Mouse (Mus musculus): Measurements from ENCODE around the gene Lamtor4.
A peak's percentile ranks its signal among the peaks of the same experiment; 100 is the strongest.
"Not testable (repeated sequence)": the region's sequence is repeated elsewhere in the genome, so short reads cannot be mapped to it uniquely, and the experiment has no call there.

The Lamtor4 gene

DNA sequence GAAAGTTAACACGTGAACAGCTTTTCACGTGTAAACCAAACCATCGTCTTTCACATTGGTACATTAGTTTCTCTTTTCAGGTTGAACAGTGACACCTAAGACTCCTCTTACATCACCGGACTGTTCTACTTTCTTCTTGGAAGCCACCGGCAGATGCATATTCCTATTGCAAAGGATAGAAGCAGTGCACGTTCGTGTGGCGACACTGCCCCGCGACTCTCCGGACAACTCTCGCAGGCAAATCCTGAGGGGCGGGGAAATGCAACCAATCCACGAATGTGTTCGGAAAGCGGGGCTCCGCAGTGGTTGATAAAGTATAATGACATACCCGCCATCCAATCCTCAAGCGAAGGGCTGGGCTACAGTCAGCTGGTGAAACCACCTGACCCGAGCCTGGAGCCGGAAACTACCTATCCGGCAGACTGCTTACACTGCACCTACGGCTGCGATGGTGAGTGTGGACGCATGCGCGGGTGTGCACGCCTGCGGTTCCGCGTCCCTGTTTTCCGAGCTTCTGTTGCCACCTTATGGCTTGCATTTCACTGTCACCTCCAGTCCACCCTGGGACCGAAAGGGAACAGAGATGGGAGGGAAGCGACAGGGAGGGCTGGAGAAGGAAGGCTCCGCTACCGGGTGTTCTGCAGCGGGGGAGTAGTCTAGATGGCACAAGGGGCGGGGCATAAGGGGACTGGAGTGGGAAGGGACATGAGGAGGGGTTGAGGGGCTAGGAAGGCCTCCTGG is at the start of gene Lamtor4:
Gene Lamtor4, plus strand, starts transcription at position 130 of the 741 bp plus-strand sequence.
- peak; percentile 89 for DNase-seq (ENCODE audit: low read depth)

DNA sequence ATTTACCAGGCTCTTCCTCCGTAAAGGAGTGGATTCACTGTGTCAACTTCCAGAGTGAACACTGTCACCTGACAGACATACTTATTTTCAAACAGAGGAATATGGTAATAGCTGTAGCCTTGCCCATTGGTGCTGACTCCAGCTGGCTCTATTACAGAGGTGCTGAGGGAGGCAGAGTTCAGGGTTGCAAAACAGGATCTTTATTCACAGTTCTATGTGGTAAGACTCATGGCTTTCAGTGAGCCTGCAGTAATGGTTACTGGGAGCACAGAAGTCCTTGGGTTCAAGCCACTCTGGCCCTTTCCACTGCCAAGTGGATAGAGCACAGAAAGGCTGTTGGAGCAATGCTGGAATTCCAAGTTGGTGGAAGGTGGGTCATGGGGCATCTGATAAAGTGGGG is 48.0 kb upstream of the Lamtor4 start:
- no peak for DNase-seq (ENCODE audit: low read depth)

DNA sequence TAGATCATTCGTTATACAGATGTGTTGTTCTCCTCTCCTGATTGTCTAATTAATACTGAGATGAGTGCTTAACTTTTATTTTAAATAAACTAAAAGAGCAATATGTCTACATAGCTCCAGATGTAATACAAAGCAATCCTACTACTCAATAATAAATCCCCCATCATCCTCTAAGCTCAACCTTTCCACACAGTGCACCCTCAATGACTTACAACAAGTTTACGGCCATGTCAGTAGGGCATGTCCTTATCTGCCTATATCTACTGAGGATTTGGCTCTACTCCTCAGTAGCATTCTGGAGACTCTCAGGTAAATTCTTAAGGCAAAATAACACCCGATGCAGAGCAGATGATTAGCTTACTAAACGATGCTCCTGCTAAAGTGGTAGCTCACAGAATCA is 47.4 kb upstream of the Lamtor4 start:
- DNase-seq (ENCODE audit: low read depth): no peak

DNA sequence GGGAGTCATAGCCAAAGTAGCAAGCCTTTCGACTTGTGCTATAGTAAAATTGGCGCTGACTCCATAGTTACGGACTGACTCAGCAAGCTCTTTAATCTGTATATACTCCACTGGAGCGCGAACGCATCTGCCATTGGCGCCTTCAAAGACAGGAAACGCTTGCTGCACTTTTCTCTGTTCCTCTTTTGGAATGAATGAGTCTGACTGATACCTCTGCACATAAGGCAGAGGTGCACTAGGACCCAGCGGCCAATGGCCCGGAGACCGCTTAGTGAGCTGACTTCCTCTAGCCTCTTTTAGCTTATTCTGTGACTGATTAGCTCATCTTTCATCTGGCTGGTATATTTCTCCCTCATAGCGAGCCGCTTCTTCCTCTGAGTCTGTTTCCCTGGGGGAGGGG is 38.6 kb upstream of the Lamtor4 start:
- DNase-seq (ENCODE audit: low read depth): not testable (repeated sequence)

DNA sequence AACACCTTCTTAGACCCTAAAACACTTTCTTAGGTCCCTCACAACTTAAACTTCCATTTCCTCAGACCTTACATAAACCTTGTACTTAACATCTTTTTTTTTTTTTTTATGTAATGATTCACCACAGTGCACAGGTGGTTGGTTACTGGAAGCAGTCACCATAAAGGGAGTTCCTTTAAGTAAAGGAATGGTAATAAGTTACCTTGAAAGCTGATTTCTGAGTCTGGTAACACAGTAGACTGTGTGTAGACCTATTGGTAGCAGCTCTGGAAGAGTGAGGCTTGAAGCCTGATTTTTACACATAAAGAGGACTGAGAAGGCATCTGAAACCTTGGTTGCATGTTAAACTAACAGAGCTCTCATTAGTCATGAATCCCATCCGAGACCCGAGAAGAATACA is 35.4 kb upstream of the Lamtor4 start:
- no peak for DNase-seq (ENCODE audit: low read depth)

DNA sequence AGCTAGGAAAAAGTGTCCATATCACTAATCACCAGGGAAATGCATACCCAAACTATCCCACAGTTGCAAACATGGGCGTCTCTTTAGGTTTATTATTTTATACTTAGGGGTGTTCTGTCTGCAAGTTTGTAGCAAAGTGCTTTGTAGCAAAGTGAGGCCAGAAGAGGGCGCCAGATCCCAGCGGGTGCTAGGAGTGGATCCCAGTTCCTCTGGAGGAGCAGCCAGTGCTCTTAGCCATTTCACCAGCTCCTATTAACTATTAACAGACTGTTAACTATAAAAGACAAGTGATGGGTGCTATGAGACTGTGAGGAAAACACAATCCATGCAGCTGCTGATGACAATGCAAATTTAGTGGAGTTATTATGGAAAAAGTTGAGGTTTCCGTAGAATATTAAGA is 33.2 kb upstream of the Lamtor4 start:
- DNase-seq (ENCODE audit: low read depth): peak; percentile 91

DNA sequence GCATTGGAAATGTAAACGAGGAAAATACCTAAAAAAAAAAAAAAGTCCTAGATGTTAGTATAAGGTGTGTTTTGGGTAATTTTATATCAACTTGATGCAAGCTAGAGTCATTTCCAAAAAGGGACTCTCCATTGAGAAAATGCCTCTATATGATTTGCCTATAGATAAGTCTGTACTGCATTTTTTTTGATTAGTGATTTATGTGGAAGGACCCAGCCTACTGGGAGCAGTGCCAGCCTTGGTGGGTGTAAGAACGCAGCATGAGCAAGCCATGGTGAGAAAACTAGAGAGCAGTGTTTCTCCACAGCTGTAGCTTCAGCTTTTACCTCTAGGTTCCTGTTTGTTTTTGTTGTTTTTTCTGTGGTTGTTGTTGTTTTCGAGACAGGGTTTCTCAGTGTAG is 32.0 kb upstream of the Lamtor4 start:
- DNase-seq (ENCODE audit: low read depth): no peak

DNA sequence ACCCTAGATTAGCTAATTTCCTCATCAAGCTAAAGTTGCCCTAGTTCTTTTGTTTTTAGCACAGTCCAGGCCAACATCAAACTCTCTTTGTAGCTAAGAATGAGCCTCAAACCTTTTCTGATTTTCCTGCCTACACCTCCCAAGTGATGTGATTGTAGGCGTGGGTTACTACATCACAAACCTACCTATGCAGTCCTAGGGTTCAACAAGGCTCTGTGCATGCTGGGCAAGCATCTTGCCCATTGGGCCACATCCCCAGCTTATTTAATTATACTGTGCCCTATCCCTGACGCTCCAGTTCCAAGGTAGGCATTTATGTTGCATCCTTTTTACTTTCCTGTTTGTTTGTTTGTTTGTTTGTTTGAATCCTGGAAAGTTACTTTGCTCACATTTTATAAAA is 29.6 kb upstream of the Lamtor4 start, which contains the start of gene Nxpe5:
Gene Nxpe5, plus strand, starts transcription at position 199 of the 400 bp plus-strand sequence.
- no peak for DNase-seq (ENCODE audit: low read depth)

DNA sequence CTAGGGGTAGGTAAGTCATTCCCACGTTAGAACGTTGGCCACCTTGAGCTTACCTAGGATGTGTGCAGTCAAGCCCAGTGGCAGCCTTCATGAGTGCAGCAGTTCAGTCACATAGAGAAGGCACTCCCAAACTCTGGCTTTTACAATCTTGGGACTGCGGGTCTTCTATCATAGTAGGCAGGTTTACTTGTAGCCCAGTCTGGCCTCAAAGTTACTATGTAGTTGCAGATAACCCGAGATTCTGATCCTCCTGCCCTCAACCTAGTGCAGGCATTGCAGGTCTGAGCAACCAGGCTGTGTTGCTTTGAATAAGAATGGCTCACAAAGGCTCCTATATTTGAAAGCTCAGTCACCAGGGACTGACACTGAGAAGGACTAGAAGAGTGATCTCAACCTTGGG is 28.8 kb upstream of the Lamtor4 start:
- no peak for DNase-seq (ENCODE audit: low read depth)

DNA sequence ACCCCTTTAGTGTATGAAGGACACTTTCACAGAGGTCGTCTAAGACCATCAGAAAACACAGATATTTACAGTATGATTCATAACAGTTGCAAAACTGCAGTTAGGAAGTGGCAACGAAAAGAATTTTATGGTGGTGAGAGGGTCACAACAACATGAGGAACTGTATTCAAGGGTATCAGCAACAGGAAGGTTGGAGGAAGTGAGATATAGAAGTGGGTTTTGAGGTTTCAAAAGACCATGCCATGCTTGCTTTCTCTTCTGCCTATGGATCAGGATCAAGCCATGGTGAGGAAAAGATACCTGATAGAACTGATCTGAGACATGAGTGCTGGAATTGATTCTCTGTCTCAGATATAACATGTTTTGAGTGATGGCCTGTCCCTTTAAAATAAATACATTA is 27.9 kb upstream of the Lamtor4 start:
- DNase-seq (ENCODE audit: low read depth): peak; percentile 71

DNA sequence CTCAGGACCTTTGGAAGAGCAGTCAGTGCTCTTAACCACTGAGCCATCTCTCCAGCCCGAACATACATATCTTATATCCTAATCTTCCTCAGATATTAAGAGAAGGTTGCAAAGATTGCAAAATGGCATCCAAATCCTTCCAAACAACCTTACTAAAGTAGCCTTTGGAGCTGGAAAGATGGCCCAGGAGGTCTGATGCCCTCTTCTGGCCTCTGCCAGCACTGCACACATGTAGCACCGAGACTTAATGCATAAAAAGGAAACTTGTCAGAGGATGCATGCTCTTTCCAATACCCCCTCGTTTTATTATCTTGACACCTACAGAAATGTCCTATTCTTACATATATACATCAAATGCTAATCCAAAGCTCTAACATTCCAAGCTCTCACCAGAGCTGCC is 27.3 kb upstream of the Lamtor4 start:
- DNase-seq (ENCODE audit: low read depth): peak; percentile 44

DNA sequence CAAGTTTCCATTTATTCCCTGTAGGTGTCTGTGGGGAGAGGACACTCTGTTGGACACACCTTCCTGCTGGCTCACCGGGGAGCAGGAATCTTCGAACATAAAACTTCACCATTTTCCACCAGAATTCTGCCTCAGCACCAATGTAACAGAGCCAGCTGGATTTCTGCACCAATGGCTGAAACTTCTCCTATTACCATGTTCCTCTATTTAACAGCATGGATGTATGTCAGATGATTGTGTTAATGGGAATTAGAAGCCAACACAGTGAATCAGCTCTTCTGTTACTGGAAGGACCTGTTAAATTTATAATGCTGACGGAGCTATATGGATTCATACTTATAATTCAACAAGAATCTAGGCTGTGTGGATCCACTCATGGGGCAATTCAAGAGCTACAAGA is 25.8 kb upstream of the Lamtor4 start:
- no peak for DNase-seq (ENCODE audit: low read depth)

DNA sequence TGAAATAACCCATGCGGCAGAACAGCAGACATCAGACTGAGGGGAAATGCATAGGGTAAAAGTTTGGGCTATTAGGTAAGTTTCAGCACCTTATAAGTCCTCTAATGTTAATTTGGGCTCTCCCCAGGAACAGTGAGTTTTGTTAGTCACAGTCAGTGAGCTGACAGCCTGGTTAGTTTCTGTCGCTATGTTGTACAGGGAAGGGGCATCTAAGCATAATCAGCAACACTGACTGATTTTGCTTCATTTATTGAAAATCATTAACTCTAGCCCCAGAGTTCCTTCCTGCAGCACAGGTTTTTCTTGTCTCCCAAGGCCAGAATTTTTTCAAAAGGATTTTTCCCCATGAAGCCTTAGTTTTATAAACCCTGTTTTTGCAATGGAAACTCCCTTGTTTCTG is 21.5 kb upstream of the Lamtor4 start:
- no peak for DNase-seq (ENCODE audit: low read depth)

DNA sequence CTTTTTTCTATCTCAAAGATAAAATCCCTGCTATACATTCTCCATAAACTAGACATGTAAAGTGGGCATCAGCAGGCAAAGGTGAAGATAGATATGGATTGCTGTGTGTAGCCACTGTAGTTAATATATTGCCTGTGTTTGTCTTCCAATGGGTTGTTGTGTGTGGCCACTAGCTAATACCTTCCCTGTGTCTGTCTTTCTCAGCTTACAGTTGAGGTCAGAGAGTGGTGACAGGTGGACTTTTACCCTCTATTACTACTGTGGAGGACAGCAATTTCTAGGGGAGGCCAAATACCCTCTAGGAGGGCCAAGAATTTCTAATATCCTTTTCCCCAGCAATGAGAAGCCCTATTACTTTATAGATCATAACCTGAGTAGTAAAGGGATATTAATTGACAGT is 21.1 kb upstream of the Lamtor4 start:
- no peak for DNase-seq (ENCODE audit: low read depth)

DNA sequence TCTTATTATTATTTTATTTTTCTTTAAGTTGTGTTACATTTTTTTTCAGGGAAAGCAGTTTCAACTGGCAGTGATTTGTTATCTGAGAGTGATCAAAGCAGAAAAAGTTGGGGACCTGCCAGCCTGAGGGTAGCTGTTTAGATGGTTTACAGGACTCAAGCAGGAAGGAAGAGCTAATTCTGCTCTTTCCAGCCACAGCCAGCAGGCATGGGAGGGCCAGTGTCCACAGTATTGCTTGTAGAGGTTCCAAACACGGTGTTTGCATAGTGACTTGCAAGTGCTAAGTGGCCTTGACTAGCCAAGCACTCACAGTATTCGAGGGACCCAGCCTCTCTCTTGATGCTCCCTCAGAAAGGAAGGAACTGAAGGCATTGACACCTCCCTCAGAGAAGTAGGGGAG is 13.8 kb upstream of the Lamtor4 start:
- no peak for DNase-seq (ENCODE audit: low read depth)

DNA sequence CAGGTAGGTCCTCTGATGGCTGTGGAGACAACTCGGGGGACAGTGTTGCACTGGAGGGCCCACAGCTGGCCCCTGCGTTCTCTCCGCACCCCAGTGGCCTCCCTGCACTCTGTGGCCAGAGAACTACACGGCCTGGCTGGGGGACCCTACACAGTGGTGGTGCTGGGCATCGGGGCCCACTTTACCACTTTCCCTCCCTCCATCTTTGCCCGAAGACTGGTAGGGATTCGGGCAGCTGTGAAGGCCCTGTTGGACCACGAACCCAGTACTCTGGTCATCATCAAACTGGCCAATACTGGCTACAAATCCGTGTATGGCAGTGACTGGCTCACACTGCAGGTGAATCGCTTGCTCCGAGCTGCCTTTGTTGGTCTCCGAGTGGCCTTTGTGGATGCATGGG is 4.1 kb upstream of the Lamtor4 start:
- DNase-seq (ENCODE audit: low read depth): no peak

DNA sequence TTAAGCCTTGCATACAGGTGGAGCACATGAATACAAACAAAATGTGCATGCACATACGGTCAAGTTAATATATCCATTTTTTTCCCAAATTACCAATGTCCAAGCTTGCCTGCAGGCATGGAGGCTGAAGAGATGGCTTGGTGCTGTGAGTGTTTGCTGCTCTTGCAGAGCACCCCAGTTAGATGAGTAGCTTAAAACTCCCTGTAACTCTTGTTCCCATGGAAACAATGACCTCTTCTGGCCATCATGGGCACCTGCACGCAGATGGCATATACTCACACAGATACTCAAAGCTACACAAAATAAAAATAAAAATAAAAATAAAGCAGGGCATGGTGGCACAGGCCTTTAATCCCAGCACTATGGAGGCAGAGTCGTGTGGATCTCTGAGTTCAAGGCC is 2.2 kb upstream of the Lamtor4 start:
- DNase-seq (ENCODE audit: low read depth): no peak

DNA sequence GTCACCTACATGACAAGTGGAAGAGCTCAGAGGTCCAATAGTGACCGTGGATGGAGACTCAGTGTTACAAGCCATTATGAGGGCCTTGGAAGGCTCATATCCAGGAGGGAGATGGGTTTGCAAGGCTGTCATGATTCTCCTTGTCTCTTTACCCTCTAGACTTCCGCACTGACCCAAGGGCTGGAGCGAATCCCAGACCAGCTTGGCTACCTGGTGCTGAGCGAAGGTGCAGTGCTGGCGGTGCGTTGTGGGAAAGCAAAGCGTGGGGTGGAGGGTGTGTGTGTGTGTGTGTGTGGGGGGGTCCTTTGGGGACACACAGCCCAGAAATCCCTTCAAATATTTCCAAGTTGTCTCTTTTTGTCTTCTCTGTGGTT is 799 bp downstream of the Lamtor4 start:
- no peak for DNase-seq (ENCODE audit: low read depth)

DNA sequence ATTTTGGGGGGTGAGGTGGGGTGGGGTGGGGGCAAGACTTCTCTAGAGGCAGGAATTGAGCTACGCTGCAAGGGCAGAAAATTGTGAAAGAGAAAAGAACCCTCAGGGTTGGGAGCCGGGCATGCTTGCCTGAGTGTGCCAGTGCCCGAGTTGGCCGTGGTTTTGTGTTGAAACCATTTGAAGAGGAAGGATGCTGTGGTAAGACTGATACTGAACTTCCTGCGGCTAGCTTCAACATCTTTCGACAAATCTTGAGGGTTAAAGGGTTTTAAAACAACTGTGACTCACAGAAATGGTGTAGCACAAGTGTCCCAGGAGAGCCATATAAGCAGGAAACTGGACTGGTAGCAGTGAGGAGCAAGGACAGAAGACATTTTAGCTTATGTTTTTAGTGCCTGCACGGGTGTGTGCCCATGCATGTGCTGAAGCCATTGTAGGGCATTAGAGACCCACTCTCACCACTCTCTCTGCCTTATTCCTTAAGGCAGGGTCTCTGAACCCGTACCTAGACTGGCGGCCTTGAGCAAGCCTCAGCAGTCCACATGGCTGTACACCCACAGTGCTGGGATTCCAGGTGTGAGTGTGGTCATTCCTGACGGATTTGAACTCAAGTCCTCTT is 1.8 kb downstream of the Lamtor4 start:
- DNase-seq (ENCODE audit: low read depth): peak; percentile 60

DNA sequence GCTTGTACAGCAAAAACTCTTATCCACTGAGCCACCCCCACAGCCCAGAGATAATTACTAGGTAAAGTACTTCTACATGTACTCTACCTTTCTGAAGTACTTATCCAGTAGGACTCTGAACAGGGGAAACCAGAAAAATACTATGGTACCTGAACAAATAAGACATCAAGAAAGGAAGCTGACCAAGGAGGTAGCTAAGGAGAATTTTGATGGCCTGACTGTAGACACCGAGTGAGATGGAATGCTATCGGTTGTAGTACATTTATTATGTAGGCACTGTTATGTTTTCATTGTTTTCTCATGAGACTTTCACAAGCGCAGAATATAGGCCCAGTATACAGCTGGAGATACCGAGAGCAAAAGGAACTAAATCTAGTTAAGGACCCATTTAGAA is 2.3 kb downstream of the Lamtor4 start:
- no peak for DNase-seq (ENCODE audit: low read depth)

DNA sequence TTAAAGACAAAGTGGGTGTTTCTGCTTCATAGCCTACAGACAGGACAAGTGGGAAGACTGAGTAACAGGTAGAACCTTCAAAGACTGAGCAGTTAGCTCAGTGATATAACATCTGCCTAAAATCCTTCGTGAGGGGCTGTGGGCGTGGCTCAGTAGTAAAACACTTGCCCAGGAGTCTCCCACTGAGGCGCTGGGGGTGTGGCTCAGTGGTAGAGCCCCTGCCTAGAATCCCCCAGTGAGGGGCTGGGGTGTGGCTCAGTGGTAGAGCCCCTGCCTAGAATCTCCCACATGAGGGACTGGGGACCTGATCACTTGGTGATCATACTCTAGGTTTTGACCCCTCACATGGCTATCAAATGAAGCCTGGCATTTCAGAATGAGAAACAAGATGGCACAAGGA is 2.8 kb downstream of the Lamtor4 start:
- DNase-seq (ENCODE audit: low read depth): no peak

DNA sequence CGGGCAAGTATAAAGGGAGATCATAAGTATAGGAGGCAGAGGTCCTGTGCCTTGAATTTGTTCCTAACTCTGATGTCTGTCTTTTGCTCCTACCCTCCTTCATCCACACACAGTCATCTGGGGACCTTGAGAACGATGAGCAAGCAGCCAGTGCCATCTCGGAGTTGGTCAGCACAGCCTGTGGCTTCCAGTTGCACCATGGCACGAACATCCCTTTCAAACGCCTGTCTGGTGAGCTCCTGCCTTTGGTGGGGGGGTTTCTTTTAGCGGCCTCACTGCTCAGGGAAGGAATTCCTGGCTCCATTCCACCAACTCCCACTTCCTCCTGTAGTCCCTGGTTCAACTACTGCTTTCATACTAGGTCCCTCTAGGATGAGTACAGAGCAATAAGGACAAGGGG is 3.3 kb downstream of the Lamtor4 start:
- DNase-seq (ENCODE audit: low read depth): no peak

DNA sequence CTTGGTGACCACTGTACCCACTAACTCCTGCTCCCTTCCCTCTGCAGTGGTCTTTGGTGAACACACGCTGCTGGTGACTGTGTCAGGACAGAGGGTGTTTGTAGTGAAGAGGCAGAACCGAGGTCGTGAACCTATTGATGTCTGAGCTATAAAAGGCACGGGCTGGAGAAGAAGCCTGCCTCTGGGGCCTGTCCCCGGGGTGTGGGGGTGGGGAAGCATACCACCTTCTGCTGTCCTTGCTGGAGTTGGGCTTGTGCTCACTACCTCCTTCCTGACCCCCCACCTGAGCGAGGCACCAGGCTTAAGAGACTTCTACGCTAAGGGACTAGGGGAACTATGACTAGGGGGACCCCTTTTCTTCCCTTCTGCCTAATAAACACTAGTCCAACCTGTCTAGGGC is 3.7 kb downstream of the Lamtor4 start:
- no peak for DNase-seq (ENCODE audit: low read depth)

DNA sequence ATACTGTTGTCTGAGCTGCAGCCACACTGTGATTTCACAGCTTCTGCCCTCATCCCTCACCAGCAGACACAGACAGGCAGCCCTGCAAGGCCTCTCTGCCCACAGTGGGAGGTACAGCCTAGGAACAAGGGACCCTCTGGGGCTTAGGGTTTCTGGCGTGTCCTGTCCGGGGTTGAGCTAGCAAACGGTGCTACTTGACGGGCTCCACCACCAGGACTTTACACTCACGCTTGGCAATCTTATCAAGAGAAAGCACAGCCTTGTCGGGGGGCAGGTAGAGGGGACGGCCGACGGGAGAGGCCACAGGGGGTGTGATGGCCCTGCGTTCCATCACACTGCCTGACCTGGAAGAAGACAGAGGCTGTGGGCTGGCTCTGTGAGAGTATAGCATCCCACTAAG is 4.8 kb downstream of the Lamtor4 start:
- no peak for DNase-seq (ENCODE audit: low read depth)
